Mouse (Mus musculus) midbrain, embryonic 11.5 days (tissue): ENCODE data around the gene Tfap2a. TPM values are rescaled to one million over a fixed set of nuclear protein-coding genes. Genes with fewer than 3 reads are reported as not detected.
A peak's percentile ranks its signal among the peaks of the same experiment; 100 is the strongest.

Source experiments
- ATAC-seq: fragments of 200-750 bp; cut with Nextera tagmentation; 2 replicates; pipeline ENCODE4 v1.8.0; 2017; ENCODE audit warnings: moderate TSS enrichment, moderate library complexity; ENCODE audit not compliant: low FRiP score
- DNase-seq: peaks from one replicate; pipeline ENCODE4 v3.0.0; 2015; ENCODE audit warnings: low spot score; ENCODE audit errors: missing footprints
- H3K27ac ChIP-seq: fragments of 300-500 bp; sonication (generic); 2 replicates; pipeline ENCODE4 v1.5.1; 2014; ENCODE audit warnings: low read depth, low read length
- H3K27me3 ChIP-seq: fragments of 300-500 bp; sonication (generic); 2 replicates; pipeline ENCODE4 v1.6.1; 2014; ENCODE audit warnings: mild to moderate bottlenecking, low read length, moderate library complexity, mixed read lengths; ENCODE audit not compliant: control insufficient read depth, insufficient read depth
- H3K36me3 ChIP-seq: fragments of 300-500 bp; sonication (generic); 2 replicates; pipeline ENCODE4 v1.6.1; 2014; ENCODE audit warnings: mild to moderate bottlenecking, low read length, moderate library complexity, mixed read lengths; ENCODE audit not compliant: control insufficient read depth, insufficient read depth
- H3K4me1 ChIP-seq: fragments of 300-500 bp; sonication (generic); 2 replicates; pipeline ENCODE4 v1.6.1; 2014; ENCODE audit warnings: low read length; ENCODE audit not compliant: control insufficient read depth, insufficient read depth
- H3K4me2 ChIP-seq: fragments of 300-500 bp; sonication (generic); 2 replicates; pipeline ENCODE4 v1.6.1; 2014; ENCODE audit warnings: mild to moderate bottlenecking, moderate library complexity
- H3K4me3 ChIP-seq: fragments of 300-500 bp; sonication (generic); 2 replicates; pipeline ENCODE4 v1.5.1; 2014; ENCODE audit warnings: low read depth, low read length
- H3K9ac ChIP-seq: fragments of 300-500 bp; sonication (generic); 2 replicates; pipeline ENCODE4 v1.6.1; 2014; ENCODE audit warnings: low read length
- H3K9me3 ChIP-seq: fragments of 300-500 bp; sonication (generic); 2 replicates; pipeline ENCODE4 v1.6.1; 2016; ENCODE audit warnings: low read length; ENCODE audit not compliant: control insufficient read depth
- WGBS: fragments of 180-500 bp; shearing (Covaris S2); extraction: QIAGEN DNeasy Blood & Tissue Kit; methylation state at CpG from one replicate; pipeline ENCODE4 v1.1.7; 2014; 5-methylcytosine and 5-hydroxymethylcytosine counted together
- polyA plus RNA-seq: library from polyadenylated mRNA; unstranded; fragments of >200 nt; fragmentation: Nextera tagmentation; extraction: Ambion mirVana; gene quantifications from 2 replicates; pipeline ENCODE4 v1.2.1, GENCODE M21; 2014

Tfap2a gene
- polyA plus RNA-seq, 1 experiment from 2014 or later: 3.0 TPM

- ATAC-seq: no peak
- DNase-seq: peak; percentile 94
Observed at GRCm38 (mm10) chr13:40703123-40703797, 34.9 kb downstream of the Tfap2a start.

GRCm38 (mm10) chr13:40702361-40703122 is 35.6 kb downstream of the Tfap2a start:
- ATAC-seq: no peak; the same call in 1 of the 2 replicates
- Histone ChIP-seq H3K9me3 (no peaks in the 10 kb centered on the region), H3K36me3 (no peaks in the 10 kb centered on the region), H3K4me1 (peaks cover 9% of the 10 kb centered on the region), H3K4me2 (no peak overlapping the region), H3K9ac (no peak overlapping the region), H3K27ac (no peak overlapping the region), H3K27me3 (peaks cover 80% of the 10 kb centered on the region), H3K4me3 (no peak overlapping the region)
- DNase-seq: peak; percentile 93
- WGBS: 4% methylated on average over 30 of the region's 30 CpGs

More at GRCm38 (mm10) chr13:40703123-40703797, 34.9 kb downstream of the Tfap2a start:
- H3K4me3 ChIP-seq: no peak overlapping the region
- no peaks in the 10 kb centered on the region for H3K9me3 ChIP-seq
- peaks cover 85% of the 10 kb centered on the region for H3K27me3 ChIP-seq
- peaks cover 9% of the 10 kb centered on the region for H3K4me1 ChIP-seq
- WGBS: 1% methylated on average over 19 of the region's 19 CpGs
- no peak overlapping the region for H3K4me2 ChIP-seq
- no peak overlapping the region for H3K9ac ChIP-seq
- H3K36me3 ChIP-seq: no peaks in the 10 kb centered on the region
- H3K27ac ChIP-seq: no peak overlapping the region

- Histone ChIP-seq H3K27me3 (peaks cover 72% of the 10 kb centered on the region), H3K4me3 (no peak overlapping the region), H3K4me1 (peaks cover 9% of the 10 kb centered on the region), H3K36me3 (no peaks in the 10 kb centered on the region), H3K9me3 (no peaks in the 10 kb centered on the region), H3K9ac (no peak overlapping the region), H3K4me2 (no peak overlapping the region), H3K27ac (no peak overlapping the region)
- DNase-seq (peak; percentile 88), ATAC-seq (no peak)
- 3% methylated on average over 12 of the region's 12 CpGs for WGBS
Observed at GRCm38 (mm10) chr13:40701691-40702090, 36.5 kb downstream of the Tfap2a start.

GRCm38 (mm10) chr13:40685790-40686189 is 52.4 kb downstream of the Tfap2a start:
- Histone ChIP-seq H3K36me3 (no peaks in the 10 kb centered on the region), H3K9me3 (no peaks in the 10 kb centered on the region), H3K4me3 (no peak overlapping the region), H3K4me1 (no peaks in the 10 kb centered on the region), H3K9ac (no peak overlapping the region), H3K27me3 (no peaks in the 10 kb centered on the region), H3K27ac (no peak overlapping the region), H3K4me2 (no peak overlapping the region)
- DNase-seq: no peak
- no peak for ATAC-seq
- 94% methylated on average over 3 of the region's 3 CpGs for WGBS

- H3K9me3 ChIP-seq: no peaks in the 10 kb centered on the region
- H3K27me3 ChIP-seq: no peaks in the 10 kb centered on the region
- ATAC-seq (no peak), DNase-seq (no peak)
- 58% methylated on average over 4 of the region's 4 CpGs for WGBS
- no peak overlapping the region for H3K4me3 ChIP-seq
- no peak overlapping the region for H3K4me2 ChIP-seq
- no peak overlapping the region for H3K9ac ChIP-seq
- H3K4me1 ChIP-seq: no peaks in the 10 kb centered on the region
- no peaks in the 10 kb centered on the region for H3K36me3 ChIP-seq
- H3K27ac ChIP-seq: no peak overlapping the region
Observed at GRCm38 (mm10) chr13:40676730-40677129, 61.4 kb downstream of the Tfap2a start.

Other genes with a start within 250 kb of the Tfap2a start
- gene Gcnt2, start 121.4 kb upstream of the Tfap2a start, polyA plus RNA-seq: 4.0 and 5.3 TPM in 2 replicates